Mouse (Mus musculus) testis, adult 10 weeks (tissue): ENCODE measurements around the gene 2310022A10Rik. TPM values are rescaled to one million over a fixed set of nuclear protein-coding genes. Genes with fewer than 3 reads are reported as not detected.

ENCODE experiments used
- polyA plus RNA-seq: library from polyadenylated mRNA; stranded (reverse); fragments of 350-450 nt; fragmentation: Illumina TruSeq; extraction: RNeasy Lipid Tissue Mini Kit (QIAGEN cat#74804); gene quantifications from one replicate; pipeline ENCODE4 v1.2.3, GENCODE M21; 2014; ENCODE audit warnings: low read depth, low replicate concordance

The 2310022A10Rik gene
- polyA plus RNA-seq = 16.3 TPM

GRCm38 (mm10) chr7:27552931-27553513 lies at the start of gene 2310022A10Rik, which contains the start of gene Pld3:
Gene 2310022A10Rik (plus strand): TSS chr7:27553233.
Gene Pld3 (minus strand): TSS chr7:27553218.

GRCm38 (mm10) chr7:27522967-27523366 lies 30.1 kb upstream of the 2310022A10Rik start, which contains the start of gene Hipk4:
Gene Hipk4 (plus strand): TSS chr7:27523267.

GRCm38 (mm10) chr7:27591266-27592216 lies 38.5 kb downstream of the 2310022A10Rik start, which contains the start of gene Akt2:
Gene Akt2 (plus strand): TSS chr7:27591552.

Other genes with a start within 250 kb of the 2310022A10Rik start
- 0.38 TPM for gene Ltbp4, start 215.5 kb upstream of the 2310022A10Rik start, polyA plus RNA-seq
- gene Shkbp1, start 197.2 kb upstream of the 2310022A10Rik start, polyA plus RNA-seq = 0.64 TPM
- not detected for gene Gm20479, start 195.8 kb upstream of the 2310022A10Rik start, polyA plus RNA-seq
- 0.35 TPM for gene Sptbn4, start 105.5 kb upstream of the 2310022A10Rik start, polyA plus RNA-seq
- not detected for gene Blvrb, start 105.3 kb upstream of the 2310022A10Rik start, polyA plus RNA-seq
- 0.52 TPM for gene Sertad3, start 79.5 kb upstream of the 2310022A10Rik start, polyA plus RNA-seq
- gene Sertad1, start 66.3 kb upstream of the 2310022A10Rik start, polyA plus RNA-seq = 0.91 TPM
- gene Prx, start 53.9 kb upstream of the 2310022A10Rik start, polyA plus RNA-seq = not detected
- 4.5 TPM for gene Hipk4, start 30.0 kb upstream of the 2310022A10Rik start, polyA plus RNA-seq
- gene Pld3, start within 50 bp of the 2310022A10Rik start, polyA plus RNA-seq = 1.1 TPM
- gene Akt2, start 38.3 kb downstream of the 2310022A10Rik start, polyA plus RNA-seq = 12.0 TPM
- not detected for gene Ttc9b, start 100.7 kb downstream of the 2310022A10Rik start, polyA plus RNA-seq
- gene Map3k10, start 121.4 kb downstream of the 2310022A10Rik start, polyA plus RNA-seq = 0.97 TPM
- gene Zfp607b, start 136.1 kb downstream of the 2310022A10Rik start, polyA plus RNA-seq = 17.5 TPM
- 15.3 TPM for gene Zfp60, start 178.2 kb downstream of the 2310022A10Rik start, polyA plus RNA-seq